Mouse (Mus musculus) MEL (cell line): ENCODE measurements at regions not wholly inside any gene's neighbourhood (a gene's known extent, or its start where the extent isn't known, plus 50 kb on each side); places are given as distances from the start of the nearest gene placed in this dataset.

Experiments
- DNase-seq: peaks from one replicate; pipeline ENCODE4 v3.0.0; 2011; ENCODE audit warnings: low read depth, low spot score
- H3K27ac ChIP-seq: 2 replicates; pipeline ENCODE4 v1.5.1; 2012; ENCODE audit warnings: low read depth, mild to moderate bottlenecking, control low read depth, low read length, moderate library complexity; ENCODE audit not compliant: control insufficient read depth
- H3K27me3 ChIP-seq, 2 experiments: fragments of 150-350 bp in 1 of 2; sonication (generic) in 1 of 2; 2 replicates each; pipeline ENCODE4 v1.6.1; 2012; ENCODE audit warnings: low read length in 2 of 2, mild to moderate bottlenecking in 2 of 2, improper control_type of control experiment in 1 of 2, moderate library complexity in 1 of 2; ENCODE audit not compliant: insufficient read depth in 2 of 2, control insufficient read depth in 1 of 2
- H3K36me3 ChIP-seq, 2 experiments: 2 replicates each; pipeline ENCODE4 v1.6.1; 2012 to 2014; ENCODE audit warnings: low read length in 2 of 2, improper control_type of control experiment in 1 of 2, inconsistent platforms in 1 of 2, mild to moderate bottlenecking in 1 of 2; ENCODE audit not compliant: insufficient read depth in 2 of 2, control insufficient read depth in 1 of 2
- H3K4me1 ChIP-seq, 2 experiments: fragments of 150-350 bp in 1 of 2; sonication (generic) in 1 of 2; 2 replicates each; pipeline ENCODE4 v1.6.1; 2012; ENCODE audit warnings: low read length in 2 of 2, improper control_type of control experiment in 1 of 2, mild to moderate bottlenecking in 1 of 2; ENCODE audit not compliant: insufficient read depth in 2 of 2, control insufficient read depth in 1 of 2
- H3K4me3 ChIP-seq, 2 experiments: fragments of 150-350 bp in 1 of 2; sonication (generic) in 1 of 2; 2 replicates each; pipeline ENCODE4 v1.5.1; 2012; ENCODE audit warnings: low read depth in 2 of 2, low read length in 2 of 2, mild to moderate bottlenecking in 2 of 2, moderate library complexity in 2 of 2, control low read depth in 1 of 2, improper control_type of control experiment in 1 of 2; ENCODE audit not compliant: control insufficient read depth in 1 of 2, insufficient read depth in 1 of 2
- H3K79me2 ChIP-seq: 2 replicates; pipeline ENCODE4 v1.6.1; 2012; ENCODE audit warnings: mild to moderate bottlenecking, low read length, moderate library complexity; ENCODE audit not compliant: control insufficient read depth, poor library complexity, insufficient read depth
- H3K9ac ChIP-seq: 2 replicates; pipeline ENCODE4 v1.6.1; 2012; ENCODE audit warnings: low read depth, mild to moderate bottlenecking, control low read depth, low read length, moderate library complexity; ENCODE audit not compliant: control insufficient read depth, poor library complexity, severe bottlenecking
- H3K9me3 ChIP-seq: fragments of 150-350 bp; sonication (generic); replicated peaks from 2 replicates; pipeline ENCODE4 v1.6.1; 2012; ENCODE audit warnings: mild to moderate bottlenecking, low read length, improper control_type of control experiment, moderate library complexity; ENCODE audit not compliant: insufficient read depth
- CHD2 ChIP-seq: IDR thresholded peaks from 2 replicates; pipeline ENCODE4 v1.6.1; 2011; ENCODE audit warnings: low read length, improper control_type of control experiment
- CTCF ChIP-seq, 3 experiments: IDR thresholded peaks in 2 of 3; conservative IDR thresholded peaks in 1 of 3; 2 replicates each; pipeline ENCODE4 v1.5.1; 2011 to 2012; ENCODE audit warnings: low read length in 3 of 3, low read depth in 2 of 3, mild to moderate bottlenecking in 2 of 3, improper control_type of control experiment in 1 of 3, inconsistent platforms in 1 of 3, mixed read lengths in 1 of 3, moderate library complexity in 1 of 3; ENCODE audit not compliant: control insufficient read depth in 1 of 3, insufficient read depth in 1 of 3, poor library complexity in 1 of 3, severe bottlenecking in 1 of 3
- E2F4 ChIP-seq: IDR thresholded peaks from 2 replicates; pipeline ENCODE4 v1.6.1; 2011; ENCODE audit warnings: low read depth, low read length, improper control_type of control experiment, borderline replicate concordance
- ELF1 ChIP-seq: IDR thresholded peaks from 2 replicates; pipeline ENCODE4 v1.6.1; 2014; ENCODE audit warnings: low read depth, mild to moderate bottlenecking, inconsistent platforms, low read length, improper control_type of control experiment, moderate library complexity
- ETS1 ChIP-seq: IDR thresholded peaks from 2 replicates; pipeline ENCODE4 v1.6.1; 2012; ENCODE audit warnings: low read depth, mild to moderate bottlenecking, inconsistent platforms, low read length, improper control_type of control experiment, moderate library complexity
- GABPA ChIP-seq: IDR thresholded peaks from 2 replicates; pipeline ENCODE4 v1.6.1; 2012; ENCODE audit warnings: low read depth, mild to moderate bottlenecking, inconsistent platforms, low read length, improper control_type of control experiment, moderate library complexity
- HCFC1 ChIP-seq: IDR thresholded peaks from 2 replicates; pipeline ENCODE4 v1.6.1; 2012; ENCODE audit warnings: low read depth, mild to moderate bottlenecking, inconsistent platforms, low read length, improper control_type of control experiment, moderate library complexity
- KAT2A ChIP-seq: conservative IDR thresholded peaks from 2 replicates; pipeline ENCODE4 v1.6.1; 2012; ENCODE audit warnings: low read depth, low read length, improper control_type of control experiment, inconsistent platforms
- MAX ChIP-seq: IDR thresholded peaks from 2 replicates; pipeline ENCODE4 v1.6.1; 2011; ENCODE audit warnings: low read length, improper control_type of control experiment
- MAZ ChIP-seq: IDR thresholded peaks from 2 replicates; pipeline ENCODE4 v1.6.1; 2012; ENCODE audit warnings: low read depth, mild to moderate bottlenecking, inconsistent platforms, low read length, improper control_type of control experiment
- MXI1 ChIP-seq: IDR thresholded peaks from 2 replicates; pipeline ENCODE4 v1.6.1; 2011; ENCODE audit warnings: mild to moderate bottlenecking, low read depth, low read length, improper control_type of control experiment
- MYB ChIP-seq: IDR thresholded peaks from 2 replicates; pipeline ENCODE4 v1.6.1; 2011; ENCODE audit warnings: mild to moderate bottlenecking, low read depth, low read length, improper control_type of control experiment
- MYC ChIP-seq: IDR thresholded peaks from 2 replicates; pipeline ENCODE4 v1.6.1; 2011; ENCODE audit warnings: low read depth, mild to moderate bottlenecking, low read length, improper control_type of control experiment, moderate library complexity
- NRF1 ChIP-seq: IDR thresholded peaks from 2 replicates; pipeline ENCODE4 v1.6.1; 2014; ENCODE audit warnings: low read depth, mild to moderate bottlenecking, inconsistent platforms, low read length, improper control_type of control experiment, moderate library complexity; ENCODE audit not compliant: poor library complexity, insufficient read depth, severe bottlenecking
- POLR2A ChIP-seq, 2 experiments: IDR thresholded peaks; 2 replicates each; pipeline ENCODE4 v1.6.1; 2011 to 2012; ENCODE audit warnings: low read length in 2 of 2, mild to moderate bottlenecking in 2 of 2, control low read depth in 1 of 2, improper control_type of control experiment in 1 of 2, low read depth in 1 of 2, moderate library complexity in 1 of 2; ENCODE audit not compliant: control insufficient read depth in 1 of 2, insufficient read depth in 1 of 2, poor library complexity in 1 of 2
- POLR2AphosphoS5 ChIP-seq: IDR thresholded peaks from 2 replicates; pipeline ENCODE4 v1.6.1; 2012; ENCODE audit warnings: low read depth, borderline replicate concordance, mild to moderate bottlenecking, inconsistent platforms, low read length, moderate library complexity, mixed read lengths
- RCOR1 ChIP-seq: IDR thresholded peaks from 2 replicates; pipeline ENCODE4 v1.6.1; 2012; ENCODE audit warnings: low read depth, mild to moderate bottlenecking, inconsistent platforms, low read length, improper control_type of control experiment
- SIN3A ChIP-seq: IDR thresholded peaks from 2 replicates; pipeline ENCODE4 v1.6.1; 2012; ENCODE audit warnings: low read length, improper control_type of control experiment, inconsistent platforms
- SMC3 ChIP-seq: IDR thresholded peaks from 2 replicates; pipeline ENCODE4 v1.6.1; 2011; ENCODE audit warnings: low read depth, low read length, improper control_type of control experiment
- TCF12 ChIP-seq: IDR thresholded peaks from 2 replicates; pipeline ENCODE4 v1.6.1; 2014; ENCODE audit warnings: low read depth, mild to moderate bottlenecking, inconsistent platforms, low read length, improper control_type of control experiment, moderate library complexity
- ZNF384 ChIP-seq: IDR thresholded peaks from 2 replicates; pipeline ENCODE4 v1.6.1; 2012; ENCODE audit warnings: low read depth, mild to moderate bottlenecking, inconsistent platforms, low read length, improper control_type of control experiment

- no peak overlapping the region for H3K4me3 ChIP-seq
- DNase-seq = no peak
- H3K27ac ChIP-seq = no peak overlapping the region
- no peaks in the 10 kb centered on the region for H3K9me3 ChIP-seq
- H3K9ac ChIP-seq = no peak overlapping the region
- no peaks in the 10 kb centered on the region for H3K79me2 ChIP-seq
- no peaks in the 10 kb centered on the region for H3K4me1 ChIP-seq
- H3K36me3 ChIP-seq = no peaks in the 10 kb centered on the region
- H3K27me3 ChIP-seq = no peaks in the 10 kb centered on the region; a peak in 1 of 4 replicates
- TF ChIP-seq ELF1 = no peak
- TF ChIP-seq ZNF384 = no peak
- TF ChIP-seq MYB = no peak
- no peak for TF ChIP-seq TCF12
- TF ChIP-seq ETS1 = no peak
- no peak for TF ChIP-seq SMC3
- no peak for TF ChIP-seq POLR2A (IDR thresholded peaks at IDR 0.05; ENCODE audit: control insufficient read depth in 1 of 2, insufficient read depth in 1 of 2, low read depth in 1 of 2, low read length in 2 of 2, poor library complexity in 1 of 2)
- TF ChIP-seq SIN3A = no peak
- no peak for TF ChIP-seq POLR2AphosphoS5
- TF ChIP-seq NRF1 = no peak
- TF ChIP-seq CHD2 = no peak
- TF ChIP-seq MYC = no peak
- TF ChIP-seq KAT2A = no peak
- no peak for TF ChIP-seq RCOR1
- no peak for TF ChIP-seq E2F4
- TF ChIP-seq HCFC1 = no peak
- TF ChIP-seq MAX = no peak
- no peak for TF ChIP-seq MAZ
- TF ChIP-seq MXI1 = no peak
- TF ChIP-seq CTCF (IDR thresholded peaks at IDR 0.05 in 2 of 3, conservative IDR thresholded peaks at IDR 0.05 in 1 of 3; ENCODE audit: control insufficient read depth in 1 of 3, insufficient read depth in 1 of 3, low read depth in 2 of 3, low read length in 3 of 3, poor library complexity in 1 of 3, severe bottlenecking in 1 of 3) = no peak
Measured at GRCm38 (mm10) chr15:8815958-8816357, 105.4 kb upstream of the Slc1a3 start.

- no peaks in the 10 kb centered on the region; a peak in 2 of 4 replicates for H3K27me3 ChIP-seq
- DNase-seq = no peak
Measured at GRCm38 (mm10) chr15:8815277-8815676, 104.7 kb upstream of the Slc1a3 start.

More at GRCm38 (mm10) chr15:8815277-8815676, 104.7 kb upstream of the Slc1a3 start:
- no peaks in the 10 kb centered on the region for H3K4me1 ChIP-seq
- no peak overlapping the region for H3K9ac ChIP-seq
- no peaks in the 10 kb centered on the region for H3K9me3 ChIP-seq
- H3K79me2 ChIP-seq = no peaks in the 10 kb centered on the region
- TF ChIP-seq POLR2AphosphoS5 (no peak), NRF1 (no peak), GABPA (no peak)
- no peak overlapping the region for H3K27ac ChIP-seq
- no peaks in the 10 kb centered on the region for H3K36me3 ChIP-seq
- no peak overlapping the region for H3K4me3 ChIP-seq
